Mouse (Mus musculus): ENCODE data around the gene Whamm. TPM values are rescaled to one million over a fixed set of nuclear protein-coding genes. Genes with fewer than 3 reads are reported as not detected.

Whamm gene
- polyA plus RNA-seq, 1 experiment from 2014 or later = 3.9 TPM

- WGBS = 57% methylated on average over 8 of the region's 8 CpGs
- Histone ChIP-seq H3K4me1 (ENCODE audit: control insufficient read depth, insufficient read depth, low read length) (peaks cover 10% of the 10 kb centered on the region), H3K27ac (ENCODE audit: low read length) (no peak overlapping the region), H3K36me3 (ENCODE audit: control insufficient read depth, insufficient read depth) (peaks cover 25% of the 10 kb centered on the region), H3K9me3 (replicated peaks; ENCODE audit: control insufficient read depth, low read length) (no peaks in the 10 kb centered on the region), H3K4me2 (ENCODE audit: low read depth, low read length) (no peak overlapping the region), H3K9ac (ENCODE audit: low read length) (no peak overlapping the region), H3K27me3 (ENCODE audit: control insufficient read depth, insufficient read depth, low read length) (no peaks in the 10 kb centered on the region), H3K4me3 (ENCODE audit: low read length) (no peak overlapping the region)
- ATAC-seq (replicated peaks; ENCODE audit: extremely low read depth, insufficient read depth, low FRiP score) = no peak
These were observed 28.6 kb downstream of the Whamm start for GRCm38 (mm10) chr7:81599379-81600280.

- Histone ChIP-seq H3K4me3 (ENCODE audit: low read length) (no peak overlapping the region), H3K9ac (ENCODE audit: low read length) (no peak overlapping the region), H3K4me1 (ENCODE audit: control insufficient read depth, insufficient read depth, low read length) (peaks cover 5% of the 10 kb centered on the region; the same call in 1 of the 2 replicates), H3K27me3 (ENCODE audit: control insufficient read depth, insufficient read depth, low read length) (no peaks in the 10 kb centered on the region), H3K4me2 (ENCODE audit: low read depth, low read length) (no peak overlapping the region), H3K36me3 (ENCODE audit: control insufficient read depth, insufficient read depth) (no peaks in the 10 kb centered on the region), H3K9me3 (replicated peaks; ENCODE audit: control insufficient read depth, low read length) (no peaks in the 10 kb centered on the region), H3K27ac (ENCODE audit: low read length) (no peak overlapping the region)
- WGBS = 76% methylated on average over 5 of the region's 5 CpGs
- ATAC-seq (replicated peaks; ENCODE audit: extremely low read depth, insufficient read depth, low FRiP score) = no peak
These were observed 33.9 kb downstream of the Whamm start for GRCm38 (mm10) chr7:81604991-81605390.

- Histone ChIP-seq H3K4me2 (ENCODE audit: low read depth, low read length) (no peak overlapping the region), H3K9me3 (replicated peaks; ENCODE audit: control insufficient read depth, low read length) (no peaks in the 10 kb centered on the region), H3K36me3 (ENCODE audit: control insufficient read depth, insufficient read depth) (no peaks in the 10 kb centered on the region), H3K4me1 (ENCODE audit: control insufficient read depth, insufficient read depth, low read length) (no peaks in the 10 kb centered on the region), H3K27ac (ENCODE audit: low read length) (no peak overlapping the region), H3K4me3 (ENCODE audit: low read length) (no peak overlapping the region), H3K27me3 (ENCODE audit: control insufficient read depth, insufficient read depth, low read length) (no peaks in the 10 kb centered on the region), H3K9ac (ENCODE audit: low read length) (no peak overlapping the region)
- WGBS = 40% methylated on average over 4 of the region's 4 CpGs
- ATAC-seq (replicated peaks; ENCODE audit: extremely low read depth, insufficient read depth, low FRiP score) = no peak
These were observed 34.4 kb downstream of the Whamm start for GRCm38 (mm10) chr7:81605489-81605888.

GRCm38 (mm10) chr7:81606452-81606851 is 35.4 kb downstream of the Whamm start:
- Histone ChIP-seq H3K9me3 (replicated peaks; ENCODE audit: control insufficient read depth, low read length) (no peaks in the 10 kb centered on the region), H3K36me3 (ENCODE audit: control insufficient read depth, insufficient read depth) (no peaks in the 10 kb centered on the region), H3K9ac (ENCODE audit: low read length) (no peak overlapping the region), H3K4me3 (ENCODE audit: low read length) (no peak overlapping the region), H3K4me2 (ENCODE audit: low read depth, low read length) (no peak overlapping the region), H3K27ac (ENCODE audit: low read length) (no peak overlapping the region), H3K27me3 (ENCODE audit: control insufficient read depth, insufficient read depth, low read length) (no peaks in the 10 kb centered on the region), H3K4me1 (ENCODE audit: control insufficient read depth, insufficient read depth, low read length) (no peaks in the 10 kb centered on the region)
- no peak for ATAC-seq (replicated peaks; ENCODE audit: extremely low read depth, insufficient read depth, low FRiP score)
- WGBS = 62% methylated on average over 5 of the region's 5 CpGs

GRCm38 (mm10) chr7:81610125-81610524 is 39.1 kb downstream of the Whamm start:
- H3K4me2 ChIP-seq (ENCODE audit: low read depth, low read length) = no peak overlapping the region
- no peak overlapping the region for H3K4me3 ChIP-seq (ENCODE audit: low read length)
- no peak for ATAC-seq (replicated peaks; ENCODE audit: extremely low read depth, insufficient read depth, low FRiP score)
- H3K9ac ChIP-seq (ENCODE audit: low read length) = no peak overlapping the region
- H3K27me3 ChIP-seq (ENCODE audit: control insufficient read depth, insufficient read depth, low read length) = no peaks in the 10 kb centered on the region
- H3K27ac ChIP-seq (ENCODE audit: low read length) = no peak overlapping the region
- WGBS = 52% methylated on average over 18 of the region's 18 CpGs
- H3K4me1 ChIP-seq (ENCODE audit: control insufficient read depth, insufficient read depth, low read length) = no peaks in the 10 kb centered on the region
- H3K36me3 ChIP-seq (ENCODE audit: control insufficient read depth, insufficient read depth) = 0 out of 2 replicates have a peak, but pooled peaks cover 2% of the 10 kb centered on the region
- H3K9me3 ChIP-seq (replicated peaks; ENCODE audit: control insufficient read depth, low read length) = no peaks in the 10 kb centered on the region

GRCm38 (mm10) chr7:81612856-81613635 is 42.0 kb downstream of the Whamm start:
- Histone ChIP-seq H3K9ac (ENCODE audit: low read length) (no peak overlapping the region), H3K27ac (ENCODE audit: low read length) (no peak overlapping the region), H3K36me3 (ENCODE audit: control insufficient read depth, insufficient read depth) (0 out of 2 replicates have a peak, but pooled peaks cover 2% of the 10 kb centered on the region), H3K4me1 (ENCODE audit: control insufficient read depth, insufficient read depth, low read length) (no peaks in the 10 kb centered on the region), H3K4me3 (ENCODE audit: low read length) (no peak overlapping the region), H3K4me2 (ENCODE audit: low read depth, low read length) (no peak overlapping the region), H3K27me3 (ENCODE audit: control insufficient read depth, insufficient read depth, low read length) (no peaks in the 10 kb centered on the region), H3K9me3 (replicated peaks; ENCODE audit: control insufficient read depth, low read length) (no peaks in the 10 kb centered on the region)
- 78% methylated on average over 13 of the region's 13 CpGs for WGBS
- ATAC-seq (replicated peaks; ENCODE audit: extremely low read depth, insufficient read depth, low FRiP score) = no peak

GRCm38 (mm10) chr7:81615031-81615430 is 44.0 kb downstream of the Whamm start:
- WGBS = 64% methylated on average over 9 of the region's 9 CpGs
- H3K4me3 ChIP-seq (ENCODE audit: low read length) = no peak overlapping the region
- H3K27ac ChIP-seq (ENCODE audit: low read length) = no peak overlapping the region
- H3K4me2 ChIP-seq (ENCODE audit: low read depth, low read length) = no peak overlapping the region
- no peak overlapping the region for H3K9ac ChIP-seq (ENCODE audit: low read length)
- no peaks in the 10 kb centered on the region for H3K27me3 ChIP-seq (ENCODE audit: control insufficient read depth, insufficient read depth, low read length)
- H3K36me3 ChIP-seq (ENCODE audit: control insufficient read depth, insufficient read depth) = 0 out of 2 replicates have a peak, but pooled peaks cover 2% of the 10 kb centered on the region
- H3K4me1 ChIP-seq (ENCODE audit: control insufficient read depth, insufficient read depth, low read length) = no peaks in the 10 kb centered on the region
- H3K9me3 ChIP-seq (replicated peaks; ENCODE audit: control insufficient read depth, low read length) = no peaks in the 10 kb centered on the region
- no peak for ATAC-seq (replicated peaks; ENCODE audit: extremely low read depth, insufficient read depth, low FRiP score)

GRCm38 (mm10) chr7:81622793-81623192 is 51.7 kb downstream of the Whamm start:
- 65% methylated on average over 4 of the region's 4 CpGs for whole genome bisulfite sequencing
- Histone ChIP-seq H3K4me2 (ENCODE audit: low read depth, low read length) (no peak overlapping the region), H3K27ac (ENCODE audit: low read length) (no peak overlapping the region), H3K27me3 (ENCODE audit: control insufficient read depth, insufficient read depth, low read length) (no peaks in the 10 kb centered on the region), H3K9ac (ENCODE audit: low read length) (no peak overlapping the region), H3K4me3 (ENCODE audit: low read length) (no peak overlapping the region), H3K36me3 (ENCODE audit: control insufficient read depth, insufficient read depth) (peaks cover 3% of the 10 kb centered on the region; the same call in 1 of the 2 replicates), H3K9me3 (replicated peaks; ENCODE audit: control insufficient read depth, low read length) (peaks cover 5% of the 10 kb centered on the region), H3K4me1 (ENCODE audit: control insufficient read depth, insufficient read depth, low read length) (no peaks in the 10 kb centered on the region)
- no peak for ATAC-seq (replicated peaks; ENCODE audit: extremely low read depth, insufficient read depth, low FRiP score)

GRCm38 (mm10) chr7:81623767-81624166 is 52.7 kb downstream of the Whamm start:
- no peak for ATAC-seq (replicated peaks; ENCODE audit: extremely low read depth, insufficient read depth, low FRiP score)

More at GRCm38 (mm10) chr7:81623767-81624166, 52.7 kb downstream of the Whamm start:
- no peak overlapping the region for H3K4me2 ChIP-seq (ENCODE audit: low read depth, low read length)
- H3K9me3 ChIP-seq (replicated peaks; ENCODE audit: control insufficient read depth, low read length) = peaks cover 5% of the 10 kb centered on the region
- H3K36me3 ChIP-seq (ENCODE audit: control insufficient read depth, insufficient read depth) = peaks cover 3% of the 10 kb centered on the region; the same call in 1 of the 2 replicates
- 88% methylated on average over 6 of the region's 6 CpGs for WGBS
- H3K27me3 ChIP-seq (ENCODE audit: control insufficient read depth, insufficient read depth, low read length) = no peaks in the 10 kb centered on the region
- no peak overlapping the region for H3K4me3 ChIP-seq (ENCODE audit: low read length)
- no peak overlapping the region for H3K9ac ChIP-seq (ENCODE audit: low read length)
- H3K27ac ChIP-seq (ENCODE audit: low read length) = no peak overlapping the region
- H3K4me1 ChIP-seq (ENCODE audit: control insufficient read depth, insufficient read depth, low read length) = no peaks in the 10 kb centered on the region
